In the genomic region with DNA sequence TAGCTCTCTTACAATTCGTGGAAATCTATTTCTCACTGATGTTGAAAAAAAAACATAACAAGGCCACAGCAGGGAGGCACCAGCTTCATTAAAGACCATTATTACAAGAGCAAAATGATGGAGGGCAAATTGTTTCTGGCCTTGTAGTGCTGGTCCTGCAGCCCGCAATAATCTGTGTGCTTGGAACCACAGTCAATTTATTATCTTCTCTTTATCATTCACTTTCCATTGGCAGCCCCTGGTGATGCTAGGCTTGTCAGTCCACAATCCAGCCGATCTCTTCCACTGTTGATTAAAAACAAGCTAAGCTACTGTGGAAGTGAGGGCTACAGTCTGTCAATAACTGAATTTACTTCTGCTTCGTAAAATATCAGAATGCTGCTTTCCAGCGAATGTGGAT, we compare ENCODE assay signal across 21 mouse cellular contexts.
DNase-seq lines count a peak whose midpoint lies in the region; ATAC-seq and TF ChIP-seq lines count a peak whose summit lies in the region.
"Had no signal": no experiment of that assay in that cellular context is flagged by ENCODE, and none has a peak within 500 bp of the region (broad histone marks: within the 10 kb centered on the region; RNA-seq: fewer than 3 reads in every experiment).

No protein-coding gene starts in this region.

- H3K4me2 ChIP-seq in midbrain, embryonic 13.5 days (replicated peaks): no peak overlapping the region
- H3K4me2 ChIP-seq in midbrain, embryonic 11.5 days: no peak overlapping the region
- H3K4me2 ChIP-seq in hindbrain, embryonic 14.5 days (replicated peaks): no peak overlapping the region
- no peak overlapping the region for H3K4me2 ChIP-seq in midbrain, embryonic 16.5 days (ENCODE audit: low read length)
- H3K4me2 ChIP-seq in intestine, postnatal 0 days (replicated peaks; ENCODE audit: low read depth): no peak overlapping the region
- H3K4me2 ChIP-seq in liver, postnatal 0 days (ENCODE audit: low read depth, low read length): no peak overlapping the region
- H3K4me2 ChIP-seq: heart, embryonic 15.5 days; midbrain, embryonic 12.5 days had no signal

- H3K9ac ChIP-seq in midbrain, embryonic 13.5 days (replicated peaks): no peak overlapping the region
- no peak overlapping the region for H3K9ac ChIP-seq in midbrain, embryonic 11.5 days (ENCODE audit: low read length)
- H3K9ac ChIP-seq in hindbrain, embryonic 14.5 days: no peak overlapping the region
- H3K9ac ChIP-seq in midbrain, embryonic 16.5 days (ENCODE audit: low read depth, low read length): no peak overlapping the region
- H3K9ac ChIP-seq in intestine, postnatal 0 days (ENCODE audit: low read depth, low read length): no peak overlapping the region
- H3K9ac ChIP-seq in liver, postnatal 0 days (replicated peaks): no peak overlapping the region
- H3K9ac ChIP-seq: heart, embryonic 15.5 days; liver, embryonic 14.5 days; midbrain, embryonic 12.5 days had no signal

- TF ChIP-seq EP300 in liver, postnatal 0 days (IDR thresholded peaks at IDR 0.05; ENCODE audit: low read depth): no peak

- peak overlapping the region; percentile 10; the same call in 1 of the 2 replicates for H3K27ac ChIP-seq in midbrain, embryonic 13.5 days
- no peak overlapping the region for H3K27ac ChIP-seq in midbrain, embryonic 11.5 days (ENCODE audit: low read depth, low read length)
- H3K27ac ChIP-seq in hindbrain, embryonic 14.5 days: peak overlapping the region; percentile 23
- H3K27ac ChIP-seq in midbrain, embryonic 16.5 days (ENCODE audit: low read length): 0 out of 2 replicates have a peak overlapping the region, but pooled peaks have one; percentile 45
- no peak overlapping the region for H3K27ac ChIP-seq in intestine, postnatal 0 days (ENCODE audit: low read depth, low read length)
- no peak overlapping the region for H3K27ac ChIP-seq in liver, postnatal 0 days (ENCODE audit: low read depth)
- H3K27ac ChIP-seq: heart, adult 2 months; heart, embryonic 15.5 days; liver, embryonic 14.5 days; macrophage; midbrain, embryonic 12.5 days had no signal

- H3K9me3 ChIP-seq in midbrain, embryonic 13.5 days: no peaks in the 10 kb centered on the region
- no peaks in the 10 kb centered on the region for H3K9me3 ChIP-seq in midbrain, embryonic 11.5 days (ENCODE audit: control insufficient read depth, low read length)
- H3K9me3 ChIP-seq in hindbrain, embryonic 14.5 days (ENCODE audit: control insufficient read depth, low read length): no peaks in the 10 kb centered on the region
- no peaks in the 10 kb centered on the region for H3K9me3 ChIP-seq in midbrain, embryonic 16.5 days (replicated peaks; ENCODE audit: control insufficient read depth, low read length, poor library complexity, severe bottlenecking)
- H3K9me3 ChIP-seq in intestine, postnatal 0 days (ENCODE audit: control insufficient read depth): no peaks in the 10 kb centered on the region
- H3K9me3 ChIP-seq in liver, postnatal 0 days (ENCODE audit: low read length): no peaks in the 10 kb centered on the region
- H3K9me3 ChIP-seq: heart, embryonic 15.5 days; midbrain, embryonic 12.5 days had no signal

- no peak for DNase-seq in midbrain, embryonic 11.5 days (ENCODE audit: low spot score, missing footprints)
- no peak for DNase-seq in hindbrain, embryonic 14.5 days (ENCODE audit: low spot score)
- DNase-seq in frontal cortex, postnatal 14 days (ENCODE audit: low spot score in 2 of 2): no peak
- no peak for DNase-seq in liver, postnatal 0 days
- DNase-seq: adrenal gland, postnatal 10 days; cerebellum, adult 11-12 months; cerebellum, postnatal 25 days; embryo, embryonic 11 days; gastrocnemius, postnatal 14 days; heart, adult 2 months; heart, postnatal 4 days; right cerebral cortex, postnatal 14 days had no signal

- peaks cover 10% of the 10 kb centered on the region for H3K4me1 ChIP-seq in midbrain, embryonic 13.5 days (replicated peaks)
- H3K4me1 ChIP-seq in midbrain, embryonic 11.5 days (ENCODE audit: control insufficient read depth, insufficient read depth, low read length): no peaks in the 10 kb centered on the region
- H3K4me1 ChIP-seq in hindbrain, embryonic 14.5 days (replicated peaks; ENCODE audit: control insufficient read depth, insufficient read depth, low read length): peaks cover 3% of the 10 kb centered on the region
- H3K4me1 ChIP-seq in midbrain, embryonic 16.5 days (ENCODE audit: control insufficient read depth, insufficient read depth, low read length): peaks cover 5% of the 10 kb centered on the region
- H3K4me1 ChIP-seq in intestine, postnatal 0 days (replicated peaks; ENCODE audit: control insufficient read depth, insufficient read depth, low read length): no peaks in the 10 kb centered on the region
- H3K4me1 ChIP-seq in liver, postnatal 0 days (ENCODE audit: insufficient read depth): no peaks in the 10 kb centered on the region
- H3K4me1 ChIP-seq: heart, embryonic 15.5 days had no signal

- H3K27me3 ChIP-seq in midbrain, embryonic 13.5 days: no peaks in the 10 kb centered on the region
- no peaks in the 10 kb centered on the region for H3K27me3 ChIP-seq in midbrain, embryonic 11.5 days (ENCODE audit: control insufficient read depth, insufficient read depth, low read length)
- no peaks in the 10 kb centered on the region for H3K27me3 ChIP-seq in hindbrain, embryonic 14.5 days (ENCODE audit: control insufficient read depth, insufficient read depth, low read length)
- H3K27me3 ChIP-seq in midbrain, embryonic 16.5 days (ENCODE audit: control insufficient read depth, insufficient read depth, low read depth, low read length): no peaks in the 10 kb centered on the region
- H3K27me3 ChIP-seq in intestine, postnatal 0 days (replicated peaks; ENCODE audit: control insufficient read depth, insufficient read depth, low read length): no peaks in the 10 kb centered on the region
- no peaks in the 10 kb centered on the region for H3K27me3 ChIP-seq in liver, postnatal 0 days (ENCODE audit: insufficient read depth, low read length)
- H3K27me3 ChIP-seq: heart, embryonic 15.5 days; midbrain, embryonic 12.5 days; Patski had no signal

- ATAC-seq in midbrain, embryonic 13.5 days: no peak
- no peak for ATAC-seq in midbrain, embryonic 11.5 days (ENCODE audit: low FRiP score)
- ATAC-seq in hindbrain, embryonic 14.5 days (ENCODE audit: low FRiP score): peak; percentile 46; the same call in 1 of the 2 replicates
- peak; percentile 14; the same call in 1 of the 2 replicates for ATAC-seq in midbrain, embryonic 16.5 days
- no peak for ATAC-seq in intestine, postnatal 0 days
- no peak for ATAC-seq in liver, postnatal 0 days
- ATAC-seq: intestine, embryonic 16.5 days; Patski had no signal

- 45% methylated on average over 5 of the region's 5 CpGs for WGBS in midbrain, embryonic 13.5 days
- 66% methylated on average over 5 of the region's 5 CpGs for WGBS in midbrain, embryonic 11.5 days
- 37% methylated on average over 5 of the region's 5 CpGs for WGBS in hindbrain, embryonic 14.5 days
- WGBS in midbrain, embryonic 16.5 days: 34% methylated on average over 5 of the region's 5 CpGs
- WGBS in intestine, postnatal 0 days: 68% methylated on average over 5 of the region's 5 CpGs
- WGBS in liver, postnatal 0 days (ENCODE audit: insufficient replicate concordance): 75% methylated on average over 5 of the region's 5 CpGs

- H3K36me3 ChIP-seq in midbrain, embryonic 13.5 days: no peaks in the 10 kb centered on the region
- no peaks in the 10 kb centered on the region for H3K36me3 ChIP-seq in midbrain, embryonic 11.5 days (ENCODE audit: control insufficient read depth, insufficient read depth, low read length)
- H3K36me3 ChIP-seq in hindbrain, embryonic 14.5 days (replicated peaks; ENCODE audit: control insufficient read depth, insufficient read depth): no peaks in the 10 kb centered on the region
- no peaks in the 10 kb centered on the region for H3K36me3 ChIP-seq in midbrain, embryonic 16.5 days (ENCODE audit: control insufficient read depth, insufficient read depth, low read length)
- no peaks in the 10 kb centered on the region for H3K36me3 ChIP-seq in intestine, postnatal 0 days (ENCODE audit: control insufficient read depth, insufficient read depth)
- no peaks in the 10 kb centered on the region for H3K36me3 ChIP-seq in liver, postnatal 0 days (replicated peaks; ENCODE audit: insufficient read depth, low read length)
- H3K36me3 ChIP-seq: heart, embryonic 15.5 days; midbrain, embryonic 12.5 days had no signal

- no peak overlapping the region for H3K4me3 ChIP-seq in midbrain, embryonic 13.5 days (replicated peaks)
- no peak overlapping the region for H3K4me3 ChIP-seq in midbrain, embryonic 11.5 days (ENCODE audit: low read depth, low read length)
- H3K4me3 ChIP-seq in hindbrain, embryonic 14.5 days (replicated peaks; ENCODE audit: low read length): no peak overlapping the region
- no peak overlapping the region for H3K4me3 ChIP-seq in midbrain, embryonic 16.5 days (ENCODE audit: low read depth, low read length)
- H3K4me3 ChIP-seq in intestine, postnatal 0 days (ENCODE audit: low read depth, low read length): no peak overlapping the region
- no peak overlapping the region for H3K4me3 ChIP-seq in liver, postnatal 0 days (ENCODE audit: low read depth, low read length)
- H3K4me3 ChIP-seq: heart, adult 2 months; heart, embryonic 15.5 days; midbrain, embryonic 12.5 days had no signal

- TF ChIP-seq CTCF in intestine, postnatal 0 days (IDR thresholded peaks at IDR 0.05; ENCODE audit: low read depth): no peak
- TF ChIP-seq CTCF in liver, postnatal 0 days (IDR thresholded peaks at IDR 0.05; ENCODE audit: low read depth): no peak

Comparison
In these comparisons a context has a peak if more than half of its experiments do, and no peak if none do; other contexts are left out.
1. ATAC-seq: peak in hindbrain, embryonic 14.5 days (single experiment) and midbrain, embryonic 16.5 days (single experiment); none in midbrain, embryonic 13.5 days (single experiment), midbrain, embryonic 11.5 days (single experiment), intestine, postnatal 0 days (single experiment) and liver, postnatal 0 days (single experiment).
2. H3K27ac ChIP-seq: peak in midbrain, embryonic 13.5 days (single experiment), hindbrain, embryonic 14.5 days (single experiment) and midbrain, embryonic 16.5 days (single experiment); none in midbrain, embryonic 11.5 days (single experiment), intestine, postnatal 0 days (single experiment) and liver, postnatal 0 days (single experiment).